11 mouse cellular contexts compared by ENCODE assay signal in the genomic region with DNA sequence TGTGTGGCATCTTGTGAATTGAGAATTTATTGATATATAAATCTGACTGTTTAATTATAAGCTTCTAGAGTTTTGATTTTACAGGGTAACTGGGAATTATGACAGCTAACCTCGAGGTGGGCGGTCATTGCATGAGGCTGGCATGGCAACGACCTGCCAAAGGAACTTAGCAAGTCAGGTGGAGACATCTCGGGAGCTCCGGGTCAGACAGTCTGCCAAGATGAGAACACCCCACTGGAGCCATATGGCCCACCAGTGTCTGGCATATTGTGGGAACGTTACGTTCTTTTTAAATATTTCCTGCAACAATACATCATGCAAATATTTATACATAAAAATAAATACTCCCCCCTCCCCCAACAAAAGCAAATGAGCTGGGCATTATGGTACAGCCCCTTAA. TPM values are rescaled to one million over a fixed set of nuclear protein-coding genes. Genes with fewer than 3 reads are reported as not detected.
"Had no signal": no experiment of that assay in that cellular context is flagged by ENCODE, and none has a peak within 500 bp of the region (broad histone marks: within the 10 kb centered on the region; RNA-seq: fewer than 3 reads in every experiment).

No protein-coding gene starts in this region.

- H3K4me3 ChIP-seq: limb, embryonic 12.5 days; midbrain, embryonic 13.5 days had no signal

- DNase-seq: kidney, adult 8-10 months; kidney, postnatal 25 days; liver; lung, adult 18-20 months; lung, postnatal 36 days; right cerebral cortex, postnatal 25 days had no signal

- H3K4me1 ChIP-seq: limb, embryonic 12.5 days; midbrain, embryonic 13.5 days had no signal

- H3K27ac ChIP-seq: limb, embryonic 12.5 days; liver, embryonic 14.5 days; midbrain, embryonic 13.5 days; stomach, postnatal 0 days had no signal

RNA-seq across cellular contexts. Expression of a gene that starts 23.9 kb away (rescaled TPM):
- total RNA-seq: megakaryocyte progenitor cell, adult 5-6 weeks had no signal
